Mouse (Mus musculus) liver, embryonic 14.5 days (tissue): ENCODE data around the gene Six6. TPM values are rescaled to one million over a fixed set of nuclear protein-coding genes. Genes with fewer than 3 reads are reported as not detected.

Source experiments
- ATAC-seq: fragments of 200-750 bp; cut with Nextera tagmentation; 2 replicates; pipeline ENCODE4 v1.8.0; 2017; ENCODE audit warnings: moderate number of reproducible peaks, mild to moderate bottlenecking, moderate library complexity; ENCODE audit not compliant: insufficient read depth
- DNase-seq, 3 experiments: peaks; one replicate each; pipeline ENCODE4 v3.0.0-alpha.2; 2012 to 2013; ENCODE audit warnings: low read depth in 3 of 3, low spot score in 3 of 3
- H3K27ac ChIP-seq: fragments of 300-500 bp; sonication (generic); 2 replicates; pipeline ENCODE4 v1.5.1; 2014; ENCODE audit warnings: moderate library complexity, mild to moderate bottlenecking, control low read depth, inconsistent platforms
- H3K27me3 ChIP-seq: fragments of 300-500 bp; sonication (generic); 2 replicates; pipeline ENCODE4 v1.6.1; 2014; ENCODE audit warnings: mild to moderate bottlenecking, low read length, moderate library complexity; ENCODE audit not compliant: control insufficient read depth, insufficient read depth
- H3K36me3 ChIP-seq: fragments of 300-500 bp; sonication (generic); replicated peaks from 2 replicates; pipeline ENCODE4 v1.6.1; 2014; ENCODE audit warnings: low read depth; ENCODE audit not compliant: control insufficient read depth, insufficient read depth
- H3K4me1 ChIP-seq, 2 experiments: fragments of 200-500 bp in 1 of 2; fragments of 300-500 bp in 1 of 2; sonication (generic) in 1 of 2; replicated peaks; 2 replicates each; pipeline ENCODE4 v1.6.1; 2012 to 2014; ENCODE audit warnings: antibody characterized with exemption in 1 of 2, inconsistent platforms in 1 of 2, low read length in 1 of 2; ENCODE audit not compliant: control insufficient read depth in 2 of 2, insufficient read depth in 2 of 2
- H3K4me2 ChIP-seq: fragments of 300-500 bp; sonication (generic); 2 replicates; pipeline ENCODE4 v1.6.1; 2014; ENCODE audit warnings: low read depth, mild to moderate bottlenecking, control low read depth, moderate library complexity
- H3K4me3 ChIP-seq, 2 experiments: fragments of 200-500 bp in 1 of 2; fragments of 300-500 bp in 1 of 2; sonication (generic) in 1 of 2; 2 replicates each; pipeline ENCODE4 v1.5.1; 2012 to 2014; ENCODE audit warnings: low read depth in 2 of 2, low read length in 2 of 2, mild to moderate bottlenecking in 2 of 2, control low read depth in 1 of 2, inconsistent platforms in 1 of 2, moderate library complexity in 1 of 2; ENCODE audit not compliant: insufficient read depth in 1 of 2
- H3K9ac ChIP-seq: fragments of 300-500 bp; sonication (generic); replicated peaks from 2 replicates; pipeline ENCODE4 v1.6.1; 2014; ENCODE audit warnings: mild to moderate bottlenecking, control low read depth, moderate library complexity
- H3K9me3 ChIP-seq: fragments of 300-500 bp; sonication (generic); 2 replicates; pipeline ENCODE4 v1.6.1; 2016; ENCODE audit warnings: low read length, mixed read lengths; ENCODE audit not compliant: control insufficient read depth
- CTCF ChIP-seq: IDR thresholded peaks from 2 replicates; pipeline ENCODE4 v1.5.1; 2016; ENCODE audit warnings: antibody characterized with exemption, low read depth, control low read depth
- EP300 ChIP-seq: IDR thresholded peaks from 2 replicates; pipeline ENCODE4 v1.6.1; 2016; ENCODE audit warnings: antibody characterized with exemption, low read depth
- WGBS: fragments of 180-500 bp; shearing (Covaris S2); extraction: QIAGEN DNeasy Blood & Tissue Kit; methylation state at CpG from one replicate; pipeline ENCODE4 v1.1.7; 2014; ENCODE audit not compliant: insufficient replicate concordance; 5-methylcytosine and 5-hydroxymethylcytosine counted together
- polyA plus RNA-seq, 2 experiments: library from polyadenylated mRNA; depleted of rRNA in 1 of 2; stranded (reverse) in 1 of 2; unstranded in 1 of 2; fragments of >200 nt; fragmentation: Nextera tagmentation in 1 of 2; extraction: Ambion mirVana in 1 of 2; gene quantifications; 2 replicates each; pipeline versions ENCODE4 v1.2.1 to v1.2.3; 2012 to 2014

Gene Six6
- polyA plus RNA-seq (2012; rRNA removed) (not detected in 2 replicates), polyA plus RNA-seq (2014; fragmentation: Nextera tagmentation; extraction: Ambion mirVana) (not detected in 2 replicates)

DNA sequence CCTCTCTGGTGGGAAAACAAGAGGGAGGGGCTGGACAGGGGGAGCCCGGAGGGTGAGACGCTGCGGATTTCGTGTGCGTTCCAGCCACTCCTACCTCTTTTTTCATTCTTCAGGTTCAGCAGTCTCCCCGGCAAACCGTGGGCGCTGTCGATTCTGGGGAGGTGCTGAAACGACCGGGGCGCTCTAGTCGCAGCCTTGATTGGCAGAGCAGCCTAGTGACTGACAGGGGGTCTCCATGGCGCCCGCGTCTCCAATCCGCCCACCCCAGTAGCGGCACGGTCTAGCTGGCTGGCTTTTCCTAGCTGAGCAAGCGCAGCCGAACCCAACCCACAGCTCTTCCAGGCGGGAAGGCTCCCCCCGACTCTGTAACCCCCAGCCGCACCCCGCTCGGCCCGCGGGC lies at the start of gene Six6:
Gene Six6 (plus strand): TSS at position 277 of the 400 bp plus-strand sequence.
- TF ChIP-seq EP300 (no peak), CTCF (no peak)
- Histone ChIP-seq H3K4me3 (no peak within 1 kb of the TSS), H3K27me3 (peaks cover 88% of the 10 kb centered on the region), H3K36me3 (no peaks in the 10 kb centered on the region), H3K27ac (no peak within 1 kb of the TSS), H3K9me3 (no peaks in the 10 kb centered on the region), H3K4me1 (no peaks in the 10 kb centered on the region), H3K4me2 (no peak within 1 kb of the TSS), H3K9ac (no peak within 1 kb of the TSS)
- under 1% methylated on average over 28 of the region's 28 CpGs for WGBS
- no peak for DNase-seq
- no peak for ATAC-seq

DNA sequence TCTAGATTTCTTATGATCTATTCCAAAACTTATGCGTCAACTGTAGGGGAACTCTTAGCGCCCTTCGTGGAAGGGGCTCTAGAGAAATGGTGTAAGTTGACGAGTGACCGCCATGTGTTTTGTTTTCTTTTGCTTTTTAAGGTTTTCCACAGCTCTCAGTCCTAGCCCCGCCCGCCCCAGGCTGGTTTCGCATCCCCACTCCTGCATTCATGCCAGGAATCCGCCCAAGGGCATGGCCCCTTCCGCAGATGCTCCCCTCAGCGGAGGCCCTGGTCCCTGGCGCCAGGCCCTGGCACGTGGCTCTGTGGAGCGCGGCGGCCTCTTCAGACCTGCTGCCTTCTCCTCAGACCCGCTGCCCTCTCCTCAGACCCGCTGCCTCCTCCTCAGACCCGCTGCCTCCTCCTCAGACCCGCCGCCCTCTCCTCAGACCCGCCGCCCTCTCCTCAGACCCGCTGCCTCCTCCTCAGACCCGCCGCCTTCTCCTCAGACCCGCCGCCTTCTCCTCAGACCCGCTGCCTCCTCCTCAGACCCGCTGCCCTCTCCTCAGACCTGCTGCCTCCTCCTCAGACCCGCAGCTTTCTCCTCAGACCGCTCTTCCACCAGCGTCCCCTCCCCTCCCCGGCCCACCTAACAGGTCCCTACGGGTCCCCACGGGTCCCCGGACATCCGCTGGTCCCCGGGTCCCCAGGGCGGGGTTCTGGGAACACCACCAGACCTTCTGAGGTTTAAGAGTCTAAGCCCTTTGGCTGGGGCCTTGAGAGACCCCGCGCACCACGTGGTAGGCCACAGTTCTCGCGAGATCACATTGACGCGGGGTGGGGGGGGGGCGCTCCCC lies 22.3 kb upstream of the Six6 start:
- H3K4me2 ChIP-seq: peak overlapping the region; percentile 45
- no peak overlapping the region for H3K27ac ChIP-seq
- no peaks in the 10 kb centered on the region for H3K9me3 ChIP-seq
- no peak for ATAC-seq
- no peak for TF ChIP-seq CTCF
- no peak for TF ChIP-seq EP300
- 22% methylated on average over 43 of the region's 48 CpGs for WGBS
- H3K27me3 ChIP-seq: no peaks in the 10 kb centered on the region; the same call in 1 of the 2 replicates
- H3K4me3 ChIP-seq: peak overlapping the region in 1 of 2 experiments; percentile 14; a peak in 3 of 4 replicates
- H3K4me1 ChIP-seq: no peaks in the 10 kb centered on the region
- no peak overlapping the region for H3K9ac ChIP-seq
- peak in 2 of 3 experiments; percentile 14 to 20 for DNase-seq
- no peaks in the 10 kb centered on the region for H3K36me3 ChIP-seq

- Histone ChIP-seq H3K27ac (no peak overlapping the region), H3K4me1 (no peaks in the 10 kb centered on the region), H3K4me3 (no peak overlapping the region), H3K27me3 (peaks cover 62% of the 10 kb centered on the region), H3K36me3 (no peaks in the 10 kb centered on the region), H3K9me3 (no peaks in the 10 kb centered on the region), H3K4me2 (no peak overlapping the region), H3K9ac (no peak overlapping the region)
- ATAC-seq: no peak
- WGBS: 36% methylated on average over 8 of the region's 8 CpGs
- DNase-seq: no peak
- TF ChIP-seq CTCF: no peak
- TF ChIP-seq EP300: no peak
Measured at GRCm38 (mm10) chr12:72936751-72937150, 2.9 kb upstream of the Six6 start.

- H3K9ac ChIP-seq: no peak overlapping the region
- 6% methylated on average over 19 of the region's 19 CpGs for WGBS
- DNase-seq: no peak
Measured at GRCm38 (mm10) chr12:72937537-72938120, 2.1 kb upstream of the Six6 start.

DNA sequence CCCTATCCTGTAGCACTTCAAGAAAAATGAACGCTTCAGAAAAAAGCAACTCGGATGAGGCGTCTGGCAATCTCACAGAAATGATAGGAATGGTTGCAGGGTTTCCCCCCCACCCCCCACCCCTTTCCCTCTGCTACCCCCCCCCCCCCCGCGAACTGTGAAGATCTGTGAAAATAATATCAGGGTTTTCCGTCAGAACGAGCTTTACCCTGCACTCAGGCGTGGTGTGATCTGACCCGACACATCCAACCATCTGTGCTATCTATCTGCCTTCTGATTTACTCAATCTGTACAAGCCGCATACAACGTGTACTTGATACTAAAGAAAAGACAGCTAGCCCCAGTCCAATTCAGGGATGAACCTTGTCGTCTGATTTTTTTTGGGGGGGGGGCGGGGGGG lies 1.5 kb upstream of the Six6 start:
- peaks cover 76% of the 10 kb centered on the region for H3K27me3 ChIP-seq
- whole genome bisulfite sequencing: 4% methylated on average over 11 of the region's 13 CpGs
- TF ChIP-seq CTCF (no peak), EP300 (no peak)

More at GRCm38 (mm10) chr12:72937537-72938120, 2.1 kb upstream of the Six6 start:
- no peak overlapping the region for H3K4me3 ChIP-seq
- H3K27me3 ChIP-seq: peaks cover 71% of the 10 kb centered on the region
- TF ChIP-seq CTCF (no peak), EP300 (no peak)
- H3K36me3 ChIP-seq: no peaks in the 10 kb centered on the region
- no peaks in the 10 kb centered on the region for H3K4me1 ChIP-seq
- H3K4me2 ChIP-seq: no peak overlapping the region
- no peak for ATAC-seq
- H3K27ac ChIP-seq: no peak overlapping the region
- no peaks in the 10 kb centered on the region for H3K9me3 ChIP-seq

More for the DNA sequence above, 1.5 kb upstream of the Six6 start:
- Histone ChIP-seq H3K9me3 (no peaks in the 10 kb centered on the region), H3K4me3 (no peak overlapping the region), H3K4me2 (no peak overlapping the region), H3K27ac (no peak overlapping the region), H3K4me1 (no peaks in the 10 kb centered on the region), H3K36me3 (no peaks in the 10 kb centered on the region), H3K9ac (no peak overlapping the region)
- no peak for DNase-seq
- no peak for ATAC-seq
